Mouse (Mus musculus) NIH3T3 (cell line): ENCODE results near the gene Taok3.
A peak's percentile ranks its signal among the peaks of the same experiment; 100 is the strongest.

Experiments
- DNase-seq: peaks from one replicate; pipeline ENCODE4 v3.0.0-alpha.2; 2012; ENCODE audit warnings: low read depth

The Taok3 gene

DNA sequence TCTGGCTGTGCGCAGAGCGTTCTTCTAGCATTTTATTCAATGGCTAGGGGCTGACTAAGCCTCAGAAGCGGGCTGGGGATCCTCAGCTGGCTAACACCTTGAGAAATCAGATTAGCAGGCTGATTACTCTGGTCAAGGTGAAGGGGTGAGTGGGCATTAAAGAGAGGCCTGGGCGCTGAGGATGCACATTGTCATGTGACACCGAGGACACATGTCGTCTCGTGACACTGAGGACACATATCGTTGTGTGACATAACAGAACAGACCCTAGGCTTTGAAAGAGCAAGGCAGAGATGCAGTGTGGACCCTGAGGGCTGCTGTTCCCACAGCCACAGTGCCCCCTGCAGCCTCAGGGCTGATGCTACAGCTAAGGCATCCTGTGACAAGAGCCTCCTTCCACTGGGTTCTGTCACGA lies 23.8 kb downstream of the Taok3 start:
- DNase-seq, result peak; percentile 47

DNA sequence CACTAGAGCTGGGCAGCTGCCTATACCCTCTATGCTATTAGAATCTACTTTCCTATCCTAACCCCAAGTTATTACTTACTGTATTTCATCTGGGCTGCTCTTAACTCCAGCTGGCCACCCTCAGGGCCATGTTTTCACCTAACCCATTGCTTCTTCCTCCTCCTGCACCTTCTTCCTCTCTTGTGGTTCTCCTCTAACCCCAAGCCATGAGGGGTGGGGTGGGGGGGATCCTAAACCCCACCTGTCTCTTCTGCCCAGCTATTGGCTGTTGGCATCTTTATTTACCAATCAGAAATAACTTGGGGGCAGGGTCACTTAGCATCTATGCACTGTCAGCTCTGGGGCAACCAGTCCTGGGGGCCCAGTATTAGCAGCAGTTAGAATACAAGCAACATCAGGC lies 26.2 kb downstream of the Taok3 start:
- DNase-seq, result no peak

DNA sequence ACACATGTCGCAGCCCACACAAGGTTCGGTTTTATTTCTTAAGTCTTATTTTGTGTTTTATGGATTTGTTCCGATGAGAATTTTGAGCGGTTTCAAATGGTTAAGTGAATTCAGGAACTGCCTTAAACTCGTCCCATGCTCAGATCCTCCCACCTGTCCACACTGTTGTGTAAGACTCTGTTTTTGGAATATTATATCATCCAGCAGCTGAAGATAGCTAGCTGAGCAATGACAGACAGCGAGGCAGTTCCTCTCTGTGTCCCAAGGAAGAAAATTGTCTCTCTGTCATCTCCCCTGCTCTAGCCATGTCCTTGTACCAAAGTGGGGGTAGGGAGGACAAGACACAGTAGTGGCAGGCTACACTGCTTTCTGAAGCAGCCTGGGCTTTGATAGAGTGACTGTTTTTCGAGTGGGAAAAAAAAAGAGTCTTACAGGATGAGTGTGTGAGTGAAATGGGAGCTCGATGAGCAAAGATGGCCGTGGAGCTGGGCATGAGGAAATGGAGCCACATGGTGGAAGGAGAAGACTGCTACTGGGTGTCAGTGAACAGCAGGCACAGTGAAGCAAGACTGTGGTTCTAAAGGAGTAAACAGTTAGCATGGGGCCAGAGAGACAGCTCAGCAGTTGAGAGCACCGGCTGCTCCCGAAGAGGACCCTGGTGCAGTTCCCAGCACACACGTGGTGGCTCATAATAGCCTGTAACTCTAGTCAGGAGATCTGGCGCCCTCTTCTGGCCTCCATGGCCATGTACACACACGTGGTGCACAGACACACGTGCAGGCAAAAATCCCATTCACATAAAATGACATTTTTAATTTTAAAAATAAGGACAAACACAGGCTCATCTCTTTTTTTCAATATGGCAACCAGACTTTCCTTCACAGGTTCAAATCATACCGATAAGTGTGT lies 27.5 kb downstream of the Taok3 start:
- no peak for DNase-seq

GRCm38 (mm10) chr5:117149054-117149942 lies 29.4 kb downstream of the Taok3 start:
- DNase-seq, result no peak

DNA sequence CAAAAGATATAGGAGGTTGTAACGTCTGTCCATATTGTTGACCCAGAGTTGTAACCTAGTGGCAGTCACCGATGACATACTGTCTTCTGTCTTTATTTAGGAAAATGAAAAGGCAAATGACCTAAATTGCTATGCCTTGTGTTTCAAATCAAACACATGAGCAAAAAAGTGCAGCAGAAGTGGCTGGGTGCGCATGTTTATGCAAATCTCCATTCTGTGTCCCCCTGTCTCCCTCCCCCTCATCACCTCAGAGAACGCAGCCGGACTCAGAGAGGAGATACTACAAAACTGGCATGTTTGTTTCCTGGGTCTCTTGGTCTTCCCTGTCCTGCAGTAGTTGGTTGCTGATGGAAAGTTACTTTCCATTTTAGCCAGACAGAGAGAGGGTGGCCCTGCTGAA lies 30.1 kb downstream of the Taok3 start:
- DNase-seq, result no peak

- peak; percentile 41 for DNase-seq
Measured at GRCm38 (mm10) chr5:117152944-117153343, 33.0 kb downstream of the Taok3 start.

GRCm38 (mm10) chr5:117153527-117154091 lies 33.7 kb downstream of the Taok3 start:
- DNase-seq, result peak; percentile 85

- peak; percentile 96 for DNase-seq
Measured at GRCm38 (mm10) chr5:117158335-117159018, 38.5 kb downstream of the Taok3 start.

- DNase-seq, result no peak
Measured at GRCm38 (mm10) chr5:117159326-117159725, 39.4 kb downstream of the Taok3 start.

DNA sequence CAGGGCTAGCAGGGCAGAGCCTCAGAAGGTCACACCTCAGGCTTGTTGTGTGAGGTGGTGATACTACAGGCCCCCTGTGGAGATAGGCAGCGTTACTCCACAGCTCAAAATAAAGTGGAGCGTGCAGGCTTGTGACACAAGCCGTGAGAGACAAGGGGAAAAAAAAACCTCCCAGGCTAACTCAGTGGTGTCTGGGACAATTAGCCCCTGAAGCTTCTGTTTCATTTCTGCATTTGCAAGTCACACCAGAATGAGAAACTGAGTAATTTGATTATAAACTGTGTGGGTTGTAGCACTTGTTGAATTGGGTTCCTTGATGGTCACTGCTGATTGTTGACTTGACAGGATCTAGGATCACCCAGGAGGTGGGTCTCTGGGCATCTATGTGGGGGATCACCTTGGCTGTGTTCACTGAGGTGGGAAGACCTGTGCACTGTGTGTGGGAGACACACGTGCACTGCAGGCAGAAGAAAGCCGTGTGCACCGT lies 39.9 kb downstream of the Taok3 start:
- peak; percentile 3 for DNase-seq

GRCm38 (mm10) chr5:117160499-117160898 lies 40.6 kb downstream of the Taok3 start:
- DNase-seq, result no peak

DNA sequence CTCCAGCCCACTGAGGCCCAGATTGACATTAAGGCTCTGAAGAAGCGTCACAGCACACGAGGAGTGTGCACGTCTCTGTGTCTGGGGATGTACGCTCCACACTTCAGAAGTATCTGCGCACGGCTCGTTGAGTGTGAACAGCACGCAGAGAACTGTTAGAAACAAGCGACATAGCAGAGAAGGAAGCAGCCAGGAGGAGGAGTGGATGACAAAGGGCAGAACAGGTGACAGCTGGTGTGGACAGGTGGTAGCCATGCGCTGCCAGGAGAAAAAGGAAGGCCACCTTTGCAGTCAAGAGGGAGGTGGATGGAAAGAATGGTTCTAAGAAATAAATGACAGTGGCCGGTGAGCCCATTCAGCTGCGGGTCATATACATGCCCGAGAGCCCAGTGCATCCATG lies 43.9 kb downstream of the Taok3 start:
- no peak for DNase-seq

GRCm38 (mm10) chr5:117164516-117164915 lies 44.6 kb downstream of the Taok3 start:
- peak; percentile 68 for DNase-seq

DNA sequence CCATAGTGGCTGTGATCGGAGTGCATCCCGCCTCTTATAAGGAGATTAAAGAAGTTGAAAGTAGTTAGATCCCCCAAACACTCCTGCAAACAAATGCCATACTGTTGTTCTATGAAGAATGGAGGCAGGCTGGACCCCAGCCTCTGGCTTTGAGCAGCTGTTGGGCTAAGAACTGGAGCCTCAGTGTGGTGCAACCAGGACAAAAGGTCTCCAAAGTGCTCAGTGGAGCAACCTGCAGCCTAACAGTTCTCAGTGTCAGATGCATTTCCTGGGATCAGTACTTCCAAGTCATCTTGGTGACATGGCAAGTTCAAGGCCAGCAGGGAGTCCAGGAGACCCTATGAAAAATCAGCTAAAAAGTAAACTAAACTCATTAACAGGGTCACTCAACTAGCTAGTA lies 45.0 kb downstream of the Taok3 start:
- no peak for DNase-seq

GRCm38 (mm10) chr5:117165946-117166345 lies 46.0 kb downstream of the Taok3 start:
- DNase-seq, result no peak

DNA sequence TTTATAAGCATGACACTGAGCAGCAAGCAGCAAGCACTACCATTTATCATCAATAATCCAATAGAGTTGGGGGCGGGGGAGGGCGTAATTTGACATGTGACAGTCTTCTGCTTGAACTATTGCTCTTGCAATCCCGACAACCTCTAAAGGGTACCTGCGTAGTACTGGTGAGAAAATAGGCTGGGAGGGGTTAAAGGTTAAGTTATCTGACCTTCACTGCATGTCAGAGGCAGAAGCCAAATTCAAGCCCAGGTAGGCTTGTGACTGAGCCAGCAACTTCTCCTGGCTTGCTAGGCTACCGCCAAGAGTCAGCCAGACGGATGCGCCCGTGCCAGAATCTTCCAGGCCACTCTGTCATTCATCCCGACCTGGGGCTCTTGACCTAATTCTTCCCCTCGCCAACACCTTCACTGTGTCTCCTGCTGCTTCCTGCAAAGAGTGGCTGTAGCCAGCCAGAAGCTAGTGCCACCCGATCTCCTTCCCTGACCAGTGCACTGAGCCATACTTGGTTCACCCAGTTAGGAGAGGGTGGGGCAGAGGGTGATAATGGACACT lies 47.0 kb downstream of the Taok3 start:
- DNase-seq, result no peak

- DNase-seq, result no peak
Measured at GRCm38 (mm10) chr5:117168351-117169100, 48.6 kb downstream of the Taok3 start.

DNA sequence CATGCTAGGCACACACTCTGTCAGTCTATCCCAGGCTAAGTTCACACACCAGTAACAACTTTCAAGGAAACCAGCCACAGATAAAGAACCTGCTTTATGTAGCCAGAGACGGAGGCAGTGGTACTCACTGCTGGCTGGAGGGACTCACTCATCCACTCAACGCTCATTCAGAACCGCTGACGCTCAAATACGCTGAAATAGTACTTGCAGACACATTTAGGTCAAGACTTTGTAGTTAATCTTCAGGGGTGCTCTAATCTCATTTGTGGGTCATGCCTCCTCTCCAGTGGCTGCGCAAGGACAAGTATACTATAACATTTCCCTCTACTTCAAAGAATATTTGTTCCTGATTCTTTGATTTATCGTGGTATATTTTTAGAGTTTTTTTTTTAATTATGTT lies 54.1 kb downstream of the Taok3 start:
- no peak for DNase-seq

GRCm38 (mm10) chr5:117175896-117176295 lies 56.0 kb downstream of the Taok3 start:
- no peak for DNase-seq

DNA sequence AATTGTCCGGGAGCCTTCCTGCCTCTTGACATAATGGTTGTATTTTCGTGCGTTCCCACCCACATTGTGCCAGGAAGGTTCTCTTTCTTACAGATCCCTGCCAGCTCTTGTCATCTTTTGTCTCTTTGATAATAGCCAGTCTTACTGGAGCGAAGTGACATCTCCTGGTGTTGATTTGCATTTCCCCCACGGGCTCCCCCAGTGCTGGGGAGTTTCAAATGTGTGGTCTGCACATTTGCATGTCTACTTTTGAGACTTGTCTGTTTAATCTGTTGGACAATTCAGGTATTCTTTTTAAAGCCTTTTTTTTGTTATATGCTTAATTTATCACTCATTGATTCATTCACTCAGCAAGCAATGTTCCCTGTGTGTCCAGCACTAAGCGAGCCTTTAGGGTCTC lies 58.1 kb downstream of the Taok3 start:
- no peak for DNase-seq

DNA sequence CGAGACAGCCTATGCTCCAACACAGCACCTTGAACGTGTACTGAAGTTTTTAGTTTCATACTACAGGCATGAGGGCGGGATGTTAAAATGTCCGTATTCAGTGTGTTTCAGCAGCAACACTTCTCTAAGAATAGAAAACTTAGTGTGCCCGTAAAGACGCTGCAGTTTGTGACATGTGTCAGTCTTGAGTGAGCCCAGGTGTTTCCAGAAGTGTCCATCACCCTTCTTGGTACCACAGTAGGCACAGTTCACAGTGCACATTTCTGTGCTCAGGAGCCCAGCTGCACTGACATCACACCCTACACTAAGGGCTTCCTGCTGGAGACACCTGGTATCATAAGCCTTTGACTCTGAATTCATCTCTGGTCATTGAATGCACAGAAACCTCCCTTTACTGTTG lies 58.6 kb downstream of the Taok3 start:
- DNase-seq, result no peak
